In genomic region chr15:77969940-77970469, GRCm38 (mm10) we compare ENCODE assay signal across 8 mouse cellular contexts. TPM values are rescaled to one million over a fixed set of nuclear protein-coding genes. Genes with fewer than 3 reads are reported as not detected.
DNase-seq lines count a peak whose midpoint lies in the region; ATAC-seq and TF ChIP-seq lines count a peak whose summit lies in the region.

No protein-coding gene starts in this region.

- peak overlapping the region; percentile 44 for H3ac ChIP-seq in myocyte (ENCODE audit: control insufficient read depth, insufficient read length)

- intact Hi-C loops in left cerebral cortex, postnatal 10 days (cut with DNase I) = no loop called here

- 2% methylated on average over 15 of the region's 15 CpGs for WGBS in kidney, embryonic 16.5 days
- under 1% methylated on average over 15 of the region's 15 CpGs for WGBS in bone marrow, adult 2 months
- 2% methylated on average over 15 of the region's 15 CpGs for WGBS in hindbrain, embryonic 16.5 days

- H3K36me3 ChIP-seq in kidney, embryonic 16.5 days (ENCODE audit: insufficient read depth, low read length) = peaks cover 34% of the 10 kb centered on the region
- H3K36me3 ChIP-seq in hindbrain, embryonic 16.5 days (ENCODE audit: control insufficient read depth, insufficient read depth, low read length) = peaks cover 27% of the 10 kb centered on the region
- H3K36me3 ChIP-seq in myocyte (ENCODE audit: control insufficient read depth, insufficient read depth) = peaks cover 36% of the 10 kb centered on the region

- no peaks in the 10 kb centered on the region for H3K27me3 ChIP-seq in kidney, embryonic 16.5 days (ENCODE audit: insufficient read depth, low read length)
- H3K27me3 ChIP-seq in hindbrain, embryonic 16.5 days (replicated peaks; ENCODE audit: control insufficient read depth, insufficient read depth, low read length) = no peaks in the 10 kb centered on the region; the same call in 1 of the 2 replicates
- peaks cover 6% of the 10 kb centered on the region for H3K27me3 ChIP-seq in myocyte (ENCODE audit: control insufficient read depth, insufficient read depth, insufficient read length)

- H3K4me1 ChIP-seq in kidney, embryonic 16.5 days (ENCODE audit: insufficient read depth, low read length) = peaks cover 17% of the 10 kb centered on the region
- H3K4me1 ChIP-seq in bone marrow, adult 2 months (ENCODE audit: control insufficient read depth, insufficient read depth, low read length) = no peaks in the 10 kb centered on the region; the same call in 1 of the 2 replicates
- peaks cover 16% of the 10 kb centered on the region for H3K4me1 ChIP-seq in hindbrain, embryonic 16.5 days (ENCODE audit: control insufficient read depth, insufficient read depth, low read depth, low read length)

- peak overlapping the region; percentile 93 for H3K9ac ChIP-seq in kidney, embryonic 16.5 days (replicated peaks; ENCODE audit: low read length)
- H3K9ac ChIP-seq in hindbrain, embryonic 16.5 days (ENCODE audit: low read depth, low read length) = peak overlapping the region; percentile 82

- H3K27ac ChIP-seq in kidney, embryonic 16.5 days (ENCODE audit: low read length) = peak overlapping the region; percentile 100
- peak overlapping the region; percentile 100 for H3K27ac ChIP-seq in bone marrow, adult 2 months (ENCODE audit: control insufficient read depth, insufficient read depth, low read depth, low read length, poor library complexity)
- peak overlapping the region; percentile 98 for H3K27ac ChIP-seq in hindbrain, embryonic 16.5 days (ENCODE audit: low read depth, low read length)

- no peak for TF ChIP-seq POLR2A in bone marrow, adult 2 months (IDR thresholded peaks at IDR 0.05; ENCODE audit: borderline replicate concordance, control insufficient read depth, low read depth, low read length)
- no peak for TF ChIP-seq POLR2A in myocyte (IDR thresholded peaks at IDR 0.05; ENCODE audit: insufficient read length, low read depth)

- TF ChIP-seq CTCF in bone marrow, adult 2 months (IDR thresholded peaks at IDR 0.05; ENCODE audit: control insufficient read depth, insufficient read depth, low read length) = no peak

- H3K4me2 ChIP-seq in kidney, embryonic 16.5 days (replicated peaks; ENCODE audit: low read depth, low read length) = peak overlapping the region; percentile 91
- peak overlapping the region; percentile 80 for H3K4me2 ChIP-seq in hindbrain, embryonic 16.5 days (ENCODE audit: low read length)
- H3K4me2 ChIP-seq in myocyte (ENCODE audit: low read depth) = peak overlapping the region; percentile 91

- H3K9me3 ChIP-seq in kidney, embryonic 16.5 days (ENCODE audit: low read length) = no peaks in the 10 kb centered on the region
- no peaks in the 10 kb centered on the region for H3K9me3 ChIP-seq in hindbrain, embryonic 16.5 days (ENCODE audit: control insufficient read depth, low read length)

- DNase-seq in kidney, adult 18-20 months = no peak
- DNase-seq in left cerebral cortex, postnatal 10 days (ENCODE audit: extremely low spot score in 1 of 2, low spot score in 2 of 2) = no peak
- no peak for DNase-seq in layer of hippocampus, postnatal 36 days
- DNase-seq in embryo, embryonic 9.5 days (ENCODE audit: extremely low spot score) = no peak

- ATAC-seq in kidney, embryonic 16.5 days (ENCODE audit: low FRiP score, low TSS enrichment) = peak; percentile 71
- ATAC-seq in hindbrain, embryonic 16.5 days = peak; percentile 11; the same call in 1 of the 2 replicates

- H3K79me2 ChIP-seq in myocyte (ENCODE audit: control insufficient read depth, insufficient read depth) = peaks cover 30% of the 10 kb centered on the region

- peak overlapping the region; percentile 90 for H3K4me3 ChIP-seq in kidney, embryonic 16.5 days (ENCODE audit: low read length)
- peak overlapping the region; percentile 95 for H3K4me3 ChIP-seq in bone marrow, adult 2 months (replicated peaks; ENCODE audit: control insufficient read depth, low read depth, low read length)
- peak overlapping the region; percentile 67 for H3K4me3 ChIP-seq in hindbrain, embryonic 16.5 days (ENCODE audit: low read length)
- H3K4me3 ChIP-seq in myocyte = peak overlapping the region; percentile 83

TF ChIP-seq in myocyte, 11 proteins besides CTCF, POLR2A, EP300 and RAD21:
- TF ChIP-seq MYOG (IDR thresholded peaks at IDR 0.05; ENCODE audit: control insufficient read depth in 1 of 3, insufficient read depth in 1 of 3, insufficient read length in 2 of 3, low read depth in 2 of 3) = peak in 1 of 3 experiments; percentile 14
- no peak for TF ChIP-seq CEBPB (IDR thresholded peaks at IDR 0.05; ENCODE audit: insufficient read depth, poor library complexity, severe bottlenecking)

RNA-seq across cellular contexts. Expression of gene Eif3d, which starts 0.6 kb away (rescaled TPM):
- 212 and 222 TPM in 2 replicates for polyA plus RNA-seq in kidney, embryonic 16.5 days (2015; fragmentation: Nextera tagmentation; extraction: Ambion mirVana)
- 53.3 and 79.3 TPM in 2 replicates for polyA plus RNA-seq in bone marrow, adult 2 months (2011; ENCODE audit: insufficient read depth, insufficient read length, low replicate concordance, missing spikeins)
- polyA plus RNA-seq in hindbrain, embryonic 16.5 days (2015; fragmentation: Nextera tagmentation; extraction: Ambion mirVana) = 158 and 175 TPM in 2 replicates
- polyA plus RNA-seq in myocyte (2012; fragmentation: generic; extraction: Trizol) = 461 TPM
- 100 to 1,000 TPM; 115 to 116 TPM for total RNA-seq in left cerebral cortex, postnatal 10 days (2021)
- total RNA-seq in layer of hippocampus, postnatal 36 days (2021) = 100 to 1,000 TPM in 1 of 2 experiments, 10 to 100 TPM in 1; 96.9 to 102 TPM

RNA-seq across cellular contexts. Expression of gene Foxred2, which starts 13.5 kb away (rescaled TPM):
- polyA plus RNA-seq in kidney, embryonic 16.5 days (2015; fragmentation: Nextera tagmentation; extraction: Ambion mirVana) = 4.9 and 5.2 TPM in 2 replicates
- 2.9 and 6.5 TPM in 2 replicates for polyA plus RNA-seq in bone marrow, adult 2 months (2011; ENCODE audit: insufficient read depth, insufficient read length, low replicate concordance, missing spikeins)
- 8.8 and 9.6 TPM in 2 replicates for polyA plus RNA-seq in hindbrain, embryonic 16.5 days (2015; fragmentation: Nextera tagmentation; extraction: Ambion mirVana)
- polyA plus RNA-seq in myocyte (2012; fragmentation: generic; extraction: Trizol) = 4.8 TPM
- 10 to 100 TPM; 13.8 to 14.8 TPM for total RNA-seq in left cerebral cortex, postnatal 10 days (2021)
- total RNA-seq in layer of hippocampus, postnatal 36 days (2021) = 10 to 100 TPM; 10.5 to 11.8 TPM

RNA-seq across cellular contexts. Expression of gene Txn2, which starts 41.2 kb away (rescaled TPM):
- 275 and 307 TPM in 2 replicates for polyA plus RNA-seq in kidney, embryonic 16.5 days (2015; fragmentation: Nextera tagmentation; extraction: Ambion mirVana)
- 172 and 288 TPM in 2 replicates for polyA plus RNA-seq in bone marrow, adult 2 months (2011; ENCODE audit: insufficient read depth, insufficient read length, low replicate concordance, missing spikeins)
- 215 and 216 TPM in 2 replicates for polyA plus RNA-seq in hindbrain, embryonic 16.5 days (2015; fragmentation: Nextera tagmentation; extraction: Ambion mirVana)
- 383 TPM for polyA plus RNA-seq in myocyte (2012; fragmentation: generic; extraction: Trizol)
- total RNA-seq in left cerebral cortex, postnatal 10 days (2021) = 100 to 1,000 TPM; 108 to 115 TPM
- total RNA-seq in layer of hippocampus, postnatal 36 days (2021) = 100 to 1,000 TPM; 125 to 135 TPM
